Mouse (Mus musculus) brain, embryonic 14.5 days (tissue): ENCODE results near the gene Dnaic2.

Source experiments
- CTCF ChIP-seq: fragments of 200-500 bp; IDR thresholded peaks from 2 replicates; pipeline ENCODE4 v1.5.1; 2012; ENCODE audit warnings: inconsistent platforms, mild to moderate bottlenecking, moderate library complexity, borderline replicate concordance; ENCODE audit not compliant: insufficient read depth, insufficient read length; ENCODE audit errors: extremely low read depth
- POLR2A ChIP-seq: fragments of 200-500 bp; IDR thresholded peaks from 2 replicates; pipeline ENCODE4 v1.6.1; 2012; ENCODE audit warnings: mild to moderate bottlenecking, inconsistent platforms, borderline replicate concordance; ENCODE audit not compliant: poor library complexity, insufficient read depth, insufficient read length, severe bottlenecking; ENCODE audit errors: extremely low read depth

- no peak for TF ChIP-seq CTCF
- TF ChIP-seq POLR2A: no peak
Observed at GRCm38 (mm10) chr11:114702996-114703361, 24.2 kb upstream of the Dnaic2 start.
